Mouse (Mus musculus): ENCODE measurements around the gene Gcn1l1. TPM values are rescaled to one million over a fixed set of nuclear protein-coding genes. Genes with fewer than 3 reads are reported as not detected.

Gcn1l1 gene
- polyA plus RNA-seq, 1 experiment = 48.3 TPM

DNA sequence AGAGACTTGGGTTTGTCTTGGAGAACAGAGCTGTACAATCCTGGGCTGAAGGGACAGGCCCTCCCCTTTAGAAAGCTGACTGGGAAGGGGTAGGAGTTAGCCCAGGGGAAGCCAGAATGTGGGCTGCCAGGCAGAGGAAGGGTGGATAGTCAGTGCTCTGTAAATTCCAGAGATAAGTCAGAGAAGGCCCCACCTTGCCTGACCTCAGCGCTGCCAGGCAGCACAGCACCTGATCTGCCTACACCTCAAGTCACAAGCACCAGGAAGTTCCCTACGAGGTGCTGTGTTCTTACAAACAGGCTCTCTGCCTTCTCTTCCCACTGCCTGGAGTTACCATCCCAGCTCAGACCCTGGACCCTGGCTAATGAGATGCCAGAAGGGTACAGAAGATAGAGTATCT lies 105.4 kb downstream of the Gcn1l1 start:
- no peaks in the 10 kb centered on the region for H3K4me1 ChIP-seq (ENCODE audit: control insufficient read depth, insufficient read depth, insufficient read length)
- no peak overlapping the region for H3K4me3 ChIP-seq (ENCODE audit: extremely low read depth, insufficient read depth, insufficient read length)
- no peak for DNase-seq (ENCODE audit: low read depth in 1 of 2, low spot score in 2 of 2)
- H3K27me3 ChIP-seq (ENCODE audit: control insufficient read depth, insufficient read depth, low read length) = no peaks in the 10 kb centered on the region
- no peak for TF ChIP-seq POLR2A (IDR thresholded peaks at IDR 0.05; ENCODE audit: low read depth, low read length)
- TF ChIP-seq CTCF (IDR thresholded peaks at IDR 0.05; ENCODE audit: extremely low read depth, insufficient read depth, insufficient read length, insufficient replicate concordance) = no peak
- H3K36me3 ChIP-seq (ENCODE audit: control insufficient read depth, insufficient read depth, low read length) = no peaks in the 10 kb centered on the region
- 87% methylated on average over 2 of the region's 2 CpGs for WGBS
- H3K27ac ChIP-seq (ENCODE audit: insufficient read depth, low read length) = no peak overlapping the region

DNA sequence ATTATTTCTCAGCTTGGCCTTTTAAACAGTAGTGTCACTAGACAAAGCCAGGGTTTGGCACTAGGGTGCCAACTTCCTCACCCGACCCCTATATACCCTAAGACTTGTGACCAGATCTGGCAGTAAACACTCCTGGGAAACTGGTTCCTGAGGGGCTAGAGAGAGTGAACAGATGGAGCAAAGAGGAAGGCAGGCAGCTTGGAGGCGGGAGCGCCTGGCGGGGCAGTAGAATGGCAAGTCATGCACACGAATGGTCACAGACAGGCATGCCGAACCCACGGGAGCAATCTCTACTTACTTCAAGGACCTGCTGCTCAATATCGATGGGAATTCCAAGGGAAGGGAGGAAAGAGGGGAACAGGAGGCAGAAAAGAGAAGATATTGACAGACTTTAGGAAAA lies 106.8 kb downstream of the Gcn1l1 start:
- H3K36me3 ChIP-seq (ENCODE audit: control insufficient read depth, insufficient read depth, low read length) = no peaks in the 10 kb centered on the region
- DNase-seq (ENCODE audit: low read depth in 1 of 2, low spot score in 2 of 2) = no peak
- no peaks in the 10 kb centered on the region for H3K27me3 ChIP-seq (ENCODE audit: control insufficient read depth, insufficient read depth, low read length)
- H3K4me1 ChIP-seq (ENCODE audit: control insufficient read depth, insufficient read depth, insufficient read length) = no peaks in the 10 kb centered on the region
- WGBS = 86% methylated on average over 8 of the region's 8 CpGs
- H3K27ac ChIP-seq (ENCODE audit: insufficient read depth, low read length) = no peak overlapping the region
- TF ChIP-seq CTCF (IDR thresholded peaks at IDR 0.05; ENCODE audit: extremely low read depth, insufficient read depth, insufficient read length, insufficient replicate concordance) (no peak), POLR2A (IDR thresholded peaks at IDR 0.05; ENCODE audit: low read depth, low read length) (no peak)
- no peak overlapping the region for H3K4me3 ChIP-seq (ENCODE audit: extremely low read depth, insufficient read depth, insufficient read length)

Other genes with a start within 250 kb of the Gcn1l1 start
- 57.8 and 102 TPM in 2 replicates for gene Srsf9, start 238.1 kb upstream of the Gcn1l1 start, polyA plus RNA-seq (2012; rRNA removed)
- gene Gatc, start 224.1 kb upstream of the Gcn1l1 start, polyA plus RNA-seq (2012; rRNA removed) = 4.9 and 5.8 TPM in 2 replicates
- gene Triap1, start 224.0 kb upstream of the Gcn1l1 start, polyA plus RNA-seq (2012; rRNA removed) = 5.7 and 7.5 TPM in 2 replicates
- gene Cox6a1, start 216.3 kb upstream of the Gcn1l1 start, polyA plus RNA-seq (2012; rRNA removed) = 777 and 1,352 TPM in 2 replicates
- 0.47 and 1.1 TPM in 2 replicates for gene Msi1, start 135.7 kb upstream of the Gcn1l1 start, polyA plus RNA-seq (2012; rRNA removed)
- gene Pla2g1b, start 99.0 kb upstream of the Gcn1l1 start, polyA plus RNA-seq (2012; rRNA removed) = 284 and 435 TPM in 2 replicates
- 19.6 and 28.2 TPM in 2 replicates for gene Sirt4, start 80.5 kb upstream of the Gcn1l1 start, polyA plus RNA-seq (2012; rRNA removed)
- gene Pxn, start 58.6 kb upstream of the Gcn1l1 start, polyA plus RNA-seq (2012; rRNA removed) = 63.8 and 76.1 TPM in 2 replicates
- 2,439 and 2,476 TPM in 2 replicates for gene Rplp0, start 5.8 kb upstream of the Gcn1l1 start, polyA plus RNA-seq (2012; rRNA removed)
- gene Rab35, start 66.7 kb downstream of the Gcn1l1 start, polyA plus RNA-seq (2012; rRNA removed) = 45.9 and 62.9 TPM in 2 replicates
- gene Bicdl1, start 166.4 kb downstream of the Gcn1l1 start, polyA plus RNA-seq (2012; rRNA removed) = 18.0 and 23.9 TPM in 2 replicates